Mouse (Mus musculus) erythroblast, embryonic 14.5 days (primary cell): Measurements from ENCODE around the gene Chrna1.

Source experiments
- GATA1 ChIP-seq: IDR thresholded peaks from 2 replicates; pipeline ENCODE4 v1.6.1; 2012; ENCODE audit warnings: low read length, inconsistent platforms, mixed read lengths
- TAL1 ChIP-seq: IDR thresholded peaks from 3 replicates; pipeline ENCODE4 v1.6.1; 2012; ENCODE audit warnings: low read length, inconsistent platforms, mixed read lengths

GRCm38 (mm10) chr2:73552926-73553325 lies 27.2 kb downstream of the Chrna1 start:
- TF ChIP-seq TAL1 (no peak), GATA1 (no peak)
